ENCODE assay signal across 8 mouse cellular contexts in genomic region chr5:141240441-141240840, GRCm38 (mm10). TPM values are rescaled to one million over a fixed set of nuclear protein-coding genes. Genes with fewer than 3 reads are reported as not detected.
DNase-seq lines count a peak whose midpoint lies in the region; ATAC-seq lines count a peak whose summit lies in the region.
"Had no signal": no experiment of that assay in that cellular context is flagged by ENCODE, and none has a peak within 500 bp of the region (broad histone marks: within the 10 kb centered on the region; RNA-seq: fewer than 3 reads in every experiment).

No protein-coding gene starts in this region.

- H3K36me3 ChIP-seq in megakaryocyte, embryonic 14.5 days (replicated peaks; ENCODE audit: low read length), result no peaks in the 10 kb centered on the region
- no peaks in the 10 kb centered on the region for H3K36me3 ChIP-seq in forebrain, embryonic 14.5 days (ENCODE audit: control insufficient read depth, insufficient read depth, low read length)
- no peaks in the 10 kb centered on the region for H3K36me3 ChIP-seq in intestine, embryonic 15.5 days
- H3K36me3 ChIP-seq in neural tube, embryonic 13.5 days, result no peaks in the 10 kb centered on the region

- H3K4me3 ChIP-seq in megakaryocyte, embryonic 14.5 days (replicated peaks), result peak overlapping the region; percentile 53
- H3K4me3 ChIP-seq in forebrain, embryonic 14.5 days (ENCODE audit: low read depth, low read length), result peak overlapping the region; percentile 56
- H3K4me3 ChIP-seq in intestine, embryonic 15.5 days (replicated peaks), result peak overlapping the region; percentile 65
- peak overlapping the region; percentile 72 for H3K4me3 ChIP-seq in neural tube, embryonic 13.5 days

- H3K9me3 ChIP-seq in megakaryocyte, embryonic 14.5 days, result peaks cover 7% of the 10 kb centered on the region; the same call in 1 of the 2 replicates
- H3K9me3 ChIP-seq in forebrain, embryonic 14.5 days (replicated peaks; ENCODE audit: control insufficient read depth, low read length), result no peaks in the 10 kb centered on the region
- H3K9me3 ChIP-seq in intestine, embryonic 15.5 days, result no peaks in the 10 kb centered on the region
- H3K9me3 ChIP-seq in neural tube, embryonic 13.5 days, result no peaks in the 10 kb centered on the region

- WGBS in forebrain, embryonic 14.5 days, result 0% methylated on average over 10 of the region's 10 CpGs
- under 1% methylated on average over 10 of the region's 10 CpGs for WGBS in intestine, embryonic 15.5 days
- 1% methylated on average over 10 of the region's 10 CpGs for WGBS in neural tube, embryonic 13.5 days

- peaks cover 63% of the 10 kb centered on the region for H3K27me3 ChIP-seq in megakaryocyte, embryonic 14.5 days (replicated peaks)
- peaks cover 36% of the 10 kb centered on the region for H3K27me3 ChIP-seq in forebrain, embryonic 14.5 days (replicated peaks; ENCODE audit: control insufficient read depth, insufficient read depth, low read length)
- peaks cover 25% of the 10 kb centered on the region for H3K27me3 ChIP-seq in intestine, embryonic 15.5 days (replicated peaks)
- peaks cover 51% of the 10 kb centered on the region for H3K27me3 ChIP-seq in neural tube, embryonic 13.5 days

- peaks cover 19% of the 10 kb centered on the region for H3K4me1 ChIP-seq in megakaryocyte, embryonic 14.5 days
- H3K4me1 ChIP-seq in forebrain, embryonic 14.5 days (ENCODE audit: control insufficient read depth, insufficient read depth, low read length), result peaks cover 17% of the 10 kb centered on the region
- H3K4me1 ChIP-seq in intestine, embryonic 15.5 days (replicated peaks), result peaks cover 25% of the 10 kb centered on the region
- peaks cover 40% of the 10 kb centered on the region for H3K4me1 ChIP-seq in neural tube, embryonic 13.5 days (replicated peaks)

- peak overlapping the region; percentile 45 for H3K9ac ChIP-seq in forebrain, embryonic 14.5 days (ENCODE audit: low read length)
- peak overlapping the region; percentile 44; the same call in 1 of the 2 replicates for H3K9ac ChIP-seq in intestine, embryonic 15.5 days
- peak overlapping the region; percentile 68 for H3K9ac ChIP-seq in neural tube, embryonic 13.5 days

- H3K4me2 ChIP-seq in forebrain, embryonic 14.5 days (ENCODE audit: low read length), result peak overlapping the region; percentile 89
- H3K4me2 ChIP-seq in intestine, embryonic 15.5 days (replicated peaks), result peak overlapping the region; percentile 80
- peak overlapping the region; percentile 94 for H3K4me2 ChIP-seq in neural tube, embryonic 13.5 days

- DNase-seq in forebrain, embryonic 14.5 days (ENCODE audit: low spot score), result no peak
- no peak for DNase-seq in layer of hippocampus, postnatal 25 days (ENCODE audit: extremely low spot score in 1 of 2, low spot score in 1 of 2)
- no peak for DNase-seq in thymus, postnatal 14 days

- H3K27ac ChIP-seq in forebrain, embryonic 14.5 days (ENCODE audit: low read depth, low read length), result no peak overlapping the region
- no peak overlapping the region for H3K27ac ChIP-seq in intestine, embryonic 15.5 days
- peak overlapping the region; percentile 56; the same call in 1 of the 2 replicates for H3K27ac ChIP-seq in neural tube, embryonic 13.5 days (replicated peaks)

- no peak for ATAC-seq in megakaryocyte, adult 5-6 weeks (ENCODE audit: poor library complexity, severe bottlenecking)
- ATAC-seq in forebrain, embryonic 14.5 days, result no peak; the same call in 1 of the 2 replicates
- ATAC-seq in intestine, embryonic 15.5 days, result no peak
- peak; percentile 10; the same call in 1 of the 2 replicates for ATAC-seq in neural tube, embryonic 13.5 days (ENCODE audit: low read depth)

RNA-seq across cellular contexts. Expression of gene Sdk1, which starts 0.8 kb away (rescaled TPM):
- not detected in 2 replicates for polyA plus RNA-seq in megakaryocyte, embryonic 14.5 days (2012; ENCODE audit: insufficient read depth, low replicate concordance)
- total RNA-seq in megakaryocyte, adult 5-6 weeks (2015), result 0.16 TPM in 1 of 2 replicates, not detected in the other
- total RNA-seq in megakaryocyte, adult 5-6 weeks (2017), result not detected in 2 replicates
- 1.1 and 1.2 TPM in 2 replicates for polyA plus RNA-seq in forebrain, embryonic 14.5 days (2014; fragmentation: Nextera tagmentation; extraction: Ambion mirVana)
- 2.5 and 2.7 TPM in 2 replicates for polyA plus RNA-seq in intestine, embryonic 15.5 days (2015; fragmentation: Nextera tagmentation; extraction: Ambion mirVana)
- 3.8 and 4.3 TPM in 2 replicates for polyA plus RNA-seq in neural tube, embryonic 13.5 days (2015; fragmentation: Nextera tagmentation; extraction: Ambion mirVana)
- total RNA-seq in layer of hippocampus, postnatal 25 days (2021), result 1 to 10 TPM; 8.1 to 8.2 TPM
- total RNA-seq: neutrophil, adult 5-6 weeks had no signal
